Mouse (Mus musculus) ES-Bruce4 (cell line): ENCODE data around the gene Mllt3. TPM values are rescaled to one million over a fixed set of nuclear protein-coding genes. Genes with fewer than 3 reads are reported as not detected.

Source experiments
- H3K27ac ChIP-seq: 2 replicates; pipeline ENCODE4 v1.5.1; 2012; ENCODE audit warnings: low read length, inconsistent platforms; ENCODE audit not compliant: insufficient read depth
- H3K27me3 ChIP-seq: 2 replicates; pipeline ENCODE4 v1.6.1; 2012; ENCODE audit warnings: mild to moderate bottlenecking, low read length, inconsistent platforms; ENCODE audit not compliant: control insufficient read depth, poor library complexity, insufficient read depth, severe bottlenecking
- H3K36me3 ChIP-seq: 2 replicates; pipeline ENCODE4 v1.6.1; 2012; ENCODE audit warnings: inconsistent platforms, mild to moderate bottlenecking, low read length, moderate library complexity; ENCODE audit not compliant: control insufficient read depth, poor library complexity, insufficient read depth, severe bottlenecking
- H3K4me1 ChIP-seq: one replicate; pipeline ENCODE4 v1.8.1; 2011; ENCODE audit warnings: low read length; ENCODE audit not compliant: control insufficient read depth, insufficient read depth
- H3K4me3 ChIP-seq: 2 replicates; pipeline ENCODE4 v1.5.1; 2011; ENCODE audit warnings: low read depth, mild to moderate bottlenecking, low read length
- H3K9ac ChIP-seq: 2 replicates; pipeline ENCODE4 v1.6.1; 2012; ENCODE audit warnings: low read depth, mild to moderate bottlenecking, inconsistent platforms; ENCODE audit not compliant: poor library complexity, severe bottlenecking
- H3K9me3 ChIP-seq: replicated peaks from 2 replicates; pipeline ENCODE4 v1.6.1; 2012; ENCODE audit warnings: mild to moderate bottlenecking, low read length, inconsistent platforms; ENCODE audit not compliant: control insufficient read depth, poor library complexity, insufficient read depth, severe bottlenecking
- CTCF ChIP-seq: IDR thresholded peaks from one replicate; pipeline ENCODE4 v1.8.1; 2011; ENCODE audit warnings: low read depth, low read length
- EP300 ChIP-seq: IDR thresholded peaks from 2 replicates; pipeline ENCODE4 v1.6.1; 2011; ENCODE audit warnings: low read depth, low read length; ENCODE audit not compliant: insufficient read depth
- POLR2A ChIP-seq: IDR thresholded peaks from one replicate; pipeline ENCODE4 v1.8.1; 2011; ENCODE audit warnings: low read length; ENCODE audit not compliant: insufficient read depth
- polyA plus RNA-seq: library from polyadenylated mRNA; stranded (reverse); fragments of >200 nt; gene quantifications from 2 replicates; pipeline ENCODE4 v1.2.4, GENCODE M21; 2011; ENCODE audit warnings: low read depth; ENCODE audit not compliant: missing spikeins, insufficient read depth, insufficient read length

Mllt3 gene
- polyA plus RNA-seq, 1 experiment = 19.2 TPM

DNA sequence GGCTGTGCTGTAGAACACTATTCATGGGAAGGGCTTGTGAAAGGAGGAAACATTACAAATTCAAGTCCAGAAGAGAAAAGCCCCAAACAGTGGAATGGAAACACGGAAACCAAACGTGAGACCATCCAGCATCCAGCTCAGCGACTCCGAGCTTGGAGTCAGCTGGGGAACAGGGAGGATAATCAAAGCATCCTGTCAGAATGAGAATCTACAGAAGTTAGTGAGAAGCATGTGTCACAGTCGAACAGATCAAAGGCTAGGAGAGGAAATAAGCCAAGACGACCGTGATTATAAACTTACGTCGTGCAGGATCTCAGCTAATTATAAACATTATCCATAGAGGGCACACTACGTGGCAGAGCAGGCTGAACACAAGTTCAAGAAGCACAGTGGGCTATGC, 105.8 kb downstream of the Mllt3 start:
- H3K36me3 ChIP-seq = no peaks in the 10 kb centered on the region
- no peak for TF ChIP-seq POLR2A
- no peak for TF ChIP-seq EP300
- no peak for TF ChIP-seq CTCF
- no peak overlapping the region for H3K9ac ChIP-seq
- H3K4me1 ChIP-seq = no peaks in the 10 kb centered on the region
- no peak overlapping the region for H3K27ac ChIP-seq
- no peak overlapping the region for H3K4me3 ChIP-seq
- no peaks in the 10 kb centered on the region for H3K27me3 ChIP-seq
- H3K9me3 ChIP-seq = no peaks in the 10 kb centered on the region

DNA sequence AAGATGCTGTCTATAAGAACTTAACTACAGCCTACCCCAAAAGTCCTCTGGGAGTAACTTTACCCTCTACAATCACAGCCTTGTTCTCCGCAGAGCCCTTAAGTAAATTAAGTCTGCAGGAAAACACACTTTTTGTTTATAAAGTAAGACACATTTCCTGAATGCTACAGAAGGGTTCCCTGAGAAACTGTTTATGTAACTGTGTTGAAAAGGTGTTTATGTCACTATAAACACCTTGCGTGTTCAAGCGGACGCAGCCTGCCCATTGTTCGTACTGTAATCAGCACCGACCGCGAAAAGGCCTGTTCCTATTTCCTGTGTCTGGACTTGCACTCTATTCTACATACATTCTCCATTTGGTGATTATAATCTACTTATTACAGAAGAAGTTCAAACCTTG, 112.5 kb downstream of the Mllt3 start:
- H3K27me3 ChIP-seq = no peaks in the 10 kb centered on the region
- H3K27ac ChIP-seq = no peak overlapping the region
- no peaks in the 10 kb centered on the region for H3K36me3 ChIP-seq
- H3K9me3 ChIP-seq = no peaks in the 10 kb centered on the region
- H3K4me1 ChIP-seq = no peaks in the 10 kb centered on the region
- H3K9ac ChIP-seq = no peak overlapping the region
- TF ChIP-seq CTCF = no peak
- no peak for TF ChIP-seq POLR2A
- TF ChIP-seq EP300 = no peak
- H3K4me3 ChIP-seq = no peak overlapping the region

DNA sequence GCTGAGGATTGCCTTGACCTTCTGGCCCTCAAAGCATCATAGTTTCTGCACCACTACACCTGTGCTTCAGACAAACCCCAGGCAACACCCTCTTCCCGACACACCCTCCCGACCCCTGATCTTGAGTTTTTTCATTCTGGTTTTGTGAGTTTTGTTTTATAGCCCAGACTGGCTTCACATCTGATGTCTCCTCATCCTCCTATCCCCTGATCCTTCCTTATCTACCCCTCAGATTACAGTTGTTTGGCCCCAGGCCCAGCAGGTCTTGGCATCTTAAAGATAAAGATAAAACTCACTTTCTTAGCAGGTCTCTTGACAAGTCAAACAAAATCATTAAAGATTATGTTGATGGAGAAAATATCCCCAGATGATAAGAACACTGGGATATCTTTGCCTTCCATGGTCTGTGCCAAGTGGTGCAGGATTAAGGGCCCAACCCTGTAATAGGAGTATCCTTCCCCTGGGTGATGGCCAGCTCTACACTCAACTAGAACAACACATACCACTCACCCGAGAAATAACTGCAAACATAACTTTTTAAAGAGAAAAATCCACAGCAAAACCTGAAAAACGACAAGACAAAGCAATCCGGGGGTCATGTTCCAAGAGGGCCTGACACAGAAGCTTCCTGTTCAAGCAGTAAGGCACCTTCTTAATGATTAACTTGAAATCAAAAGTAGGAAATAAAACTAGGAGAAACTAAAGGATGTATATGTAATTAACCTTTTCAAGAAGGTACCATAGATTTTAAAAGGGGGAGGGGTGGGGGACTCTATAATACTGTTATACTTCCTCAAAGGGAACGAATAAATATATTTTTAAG, 121.8 kb downstream of the Mllt3 start:
- Histone ChIP-seq H3K9ac (no peak overlapping the region), H3K27me3 (no peaks in the 10 kb centered on the region), H3K9me3 (no peaks in the 10 kb centered on the region), H3K4me3 (no peak overlapping the region), H3K4me1 (no peaks in the 10 kb centered on the region), H3K27ac (no peak overlapping the region), H3K36me3 (no peaks in the 10 kb centered on the region)
- TF ChIP-seq CTCF (no peak), EP300 (no peak), POLR2A (no peak)

DNA sequence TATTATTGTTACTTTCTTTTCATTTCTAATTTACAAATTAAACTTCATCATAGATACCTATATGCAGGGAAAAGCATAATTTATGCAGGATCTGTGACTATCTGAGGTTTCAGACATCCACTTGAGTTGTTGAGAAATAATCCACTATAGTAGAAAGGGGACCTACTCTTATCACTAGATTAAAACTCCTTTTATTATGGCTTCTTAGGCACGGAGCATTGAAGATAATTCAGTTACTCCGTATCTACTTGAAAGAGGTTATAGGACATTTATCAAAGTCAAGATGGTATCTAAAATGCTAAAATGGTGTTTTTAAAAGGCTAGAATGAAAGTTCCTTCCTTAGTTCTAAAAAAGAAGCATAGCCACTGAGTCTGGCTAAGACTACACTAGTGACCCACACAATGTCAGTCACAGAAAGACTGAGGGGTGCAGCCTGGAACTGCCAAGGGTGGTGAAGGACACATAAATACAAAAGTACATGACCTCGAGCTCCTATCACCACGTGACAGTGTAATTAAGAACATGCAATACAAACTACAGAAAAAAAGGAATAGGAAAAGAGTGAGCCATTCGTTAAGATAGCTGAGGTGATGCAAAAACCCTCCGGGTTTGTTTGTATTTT, 127.9 kb downstream of the Mllt3 start:
- no peaks in the 10 kb centered on the region for H3K27me3 ChIP-seq
- H3K9me3 ChIP-seq = no peaks in the 10 kb centered on the region
- no peaks in the 10 kb centered on the region for H3K4me1 ChIP-seq
- no peak for TF ChIP-seq EP300
- no peak for TF ChIP-seq CTCF
- no peak for TF ChIP-seq POLR2A
- H3K9ac ChIP-seq = no peak overlapping the region
- H3K36me3 ChIP-seq = no peaks in the 10 kb centered on the region
- no peak overlapping the region for H3K27ac ChIP-seq
- no peak overlapping the region for H3K4me3 ChIP-seq

DNA sequence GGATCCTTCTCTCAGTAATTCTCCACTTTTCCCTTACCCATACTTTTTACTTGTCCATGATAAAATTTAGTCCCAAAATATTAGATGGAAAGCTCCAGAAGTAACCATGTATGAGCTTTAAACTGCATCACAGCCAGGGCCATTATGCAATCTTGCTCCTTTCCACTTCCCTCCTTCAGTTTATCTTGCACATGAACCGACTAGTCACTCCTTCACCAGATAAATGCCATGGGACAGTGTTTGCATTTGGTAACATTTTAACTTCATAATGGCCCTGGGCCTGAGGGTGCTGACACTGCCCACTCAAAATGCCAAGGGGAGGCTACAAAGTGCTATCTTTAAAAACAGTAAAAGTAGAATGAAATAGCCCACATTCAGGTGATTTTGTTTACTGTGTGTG, 128.4 kb downstream of the Mllt3 start:
- Histone ChIP-seq H3K27ac (no peak overlapping the region), H3K9me3 (no peaks in the 10 kb centered on the region), H3K27me3 (no peaks in the 10 kb centered on the region), H3K4me3 (no peak overlapping the region), H3K9ac (no peak overlapping the region), H3K4me1 (no peaks in the 10 kb centered on the region), H3K36me3 (no peaks in the 10 kb centered on the region)
- TF ChIP-seq EP300 (no peak), POLR2A (no peak), CTCF (no peak)

DNA sequence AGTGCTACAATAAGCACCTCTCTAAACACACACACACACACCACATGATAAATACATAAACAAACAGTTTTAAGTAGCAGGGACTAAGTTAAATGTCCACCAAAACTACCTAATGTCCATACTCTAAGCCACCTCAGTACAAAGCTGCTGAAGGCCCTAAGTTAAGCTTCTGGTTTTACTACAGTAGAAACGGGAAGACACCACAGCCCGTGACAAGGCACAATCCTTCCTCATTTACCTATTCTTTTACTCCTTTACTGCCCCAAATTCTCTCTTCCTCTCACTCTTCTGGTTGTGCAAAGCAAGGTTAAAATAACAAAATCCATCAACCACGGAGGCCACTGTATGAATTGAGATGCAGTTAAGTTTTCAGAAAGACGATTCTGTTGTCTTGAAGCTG, 130.6 kb downstream of the Mllt3 start:
- H3K27ac ChIP-seq = no peak overlapping the region
- no peaks in the 10 kb centered on the region for H3K27me3 ChIP-seq
- H3K9ac ChIP-seq = no peak overlapping the region
- TF ChIP-seq CTCF (no peak), POLR2A (no peak), EP300 (no peak)
- no peaks in the 10 kb centered on the region for H3K4me1 ChIP-seq
- no peak overlapping the region for H3K4me3 ChIP-seq
- no peaks in the 10 kb centered on the region for H3K36me3 ChIP-seq
- no peaks in the 10 kb centered on the region for H3K9me3 ChIP-seq
